Mouse (Mus musculus) forebrain, embryonic 16.5 days (tissue): Measurements from ENCODE around the gene Coch. TPM values are rescaled to one million over a fixed set of nuclear protein-coding genes. Genes with fewer than 3 reads are reported as not detected.
"Not testable (repeated sequence)": the region's sequence is repeated elsewhere in the genome, so short reads cannot be mapped to it uniquely, and the experiment has no call there.

ENCODE experiments used
- ATAC-seq: fragments of 200-750 bp; cut with Nextera tagmentation; 2 replicates; pipeline ENCODE4 v1.8.0; 2017; ENCODE audit warnings: mild to moderate bottlenecking, moderate library complexity
- H3K27ac ChIP-seq: fragments of 300-500 bp; sonication (generic); 2 replicates; pipeline ENCODE4 v1.5.1; 2014; ENCODE audit warnings: low read length, control low read depth
- H3K27me3 ChIP-seq: fragments of 300-500 bp; sonication (generic); replicated peaks from 2 replicates; pipeline ENCODE4 v1.6.1; 2014; ENCODE audit warnings: low read length; ENCODE audit not compliant: control insufficient read depth, insufficient read depth
- H3K36me3 ChIP-seq: fragments of 300-500 bp; sonication (generic); 2 replicates; pipeline ENCODE4 v1.6.1; 2014; ENCODE audit not compliant: control insufficient read depth, insufficient read depth
- H3K4me1 ChIP-seq: fragments of 300-500 bp; sonication (generic); replicated peaks from 2 replicates; pipeline ENCODE4 v1.6.1; 2014; ENCODE audit warnings: low read length; ENCODE audit not compliant: control insufficient read depth, insufficient read depth
- H3K4me2 ChIP-seq: fragments of 300-500 bp; sonication (generic); 2 replicates; pipeline ENCODE4 v1.6.1; 2014; ENCODE audit warnings: mild to moderate bottlenecking, low read length, control low read depth
- H3K4me3 ChIP-seq: fragments of 300-500 bp; sonication (generic); replicated peaks from 2 replicates; pipeline ENCODE4 v1.5.1; 2014; ENCODE audit warnings: mild to moderate bottlenecking, low read length, control low read depth
- H3K9ac ChIP-seq: fragments of 300-500 bp; sonication (generic); replicated peaks from 2 replicates; pipeline ENCODE4 v1.6.1; 2014; ENCODE audit warnings: low read depth, low read length, control low read depth
- H3K9me3 ChIP-seq: fragments of 300-500 bp; sonication (generic); 2 replicates; pipeline ENCODE4 v1.6.1; 2016; ENCODE audit warnings: low read length; ENCODE audit not compliant: control insufficient read depth
- WGBS: fragments of 180-500 bp; shearing (Covaris S2); extraction: QIAGEN DNeasy Blood & Tissue Kit; methylation state at CpG from one replicate; pipeline ENCODE4 v1.1.7; 2014; 5-methylcytosine and 5-hydroxymethylcytosine counted together
- polyA plus RNA-seq: library from polyadenylated mRNA; unstranded; fragments of >200 nt; fragmentation: Nextera tagmentation; extraction: Ambion mirVana; gene quantifications from 2 replicates; pipeline ENCODE4 v1.2.1, GENCODE M21; 2015

The Coch gene
- polyA plus RNA-seq, 1 experiment from 2014 or later: 11.4 TPM

GRCm38 (mm10) chr12:51623366-51623694 is 30.2 kb downstream of the Coch start:
- H3K9me3 ChIP-seq: no peaks in the 10 kb centered on the region
- peak; percentile 59; the same call in 1 of the 2 replicates for ATAC-seq
- H3K27ac ChIP-seq: no peak overlapping the region
- peaks cover 5% of the 10 kb centered on the region; the same call in 1 of the 2 replicates for H3K36me3 ChIP-seq
- H3K4me2 ChIP-seq: no peak overlapping the region
- H3K4me1 ChIP-seq: peaks cover 3% of the 10 kb centered on the region
- no peak overlapping the region for H3K4me3 ChIP-seq
- no peaks in the 10 kb centered on the region for H3K27me3 ChIP-seq
- no peak overlapping the region for H3K9ac ChIP-seq

GRCm38 (mm10) chr12:51633481-51633880 is 40.3 kb downstream of the Coch start:
- WGBS: 83% methylated on average over 4 of the region's 4 CpGs

GRCm38 (mm10) chr12:51636260-51636659 is 43.1 kb downstream of the Coch start:
- no peak overlapping the region for H3K27ac ChIP-seq
- H3K27me3 ChIP-seq: no peaks in the 10 kb centered on the region
- H3K4me2 ChIP-seq: no peak overlapping the region
- H3K4me1 ChIP-seq: no peaks in the 10 kb centered on the region
- no peaks in the 10 kb centered on the region for H3K9me3 ChIP-seq
- ATAC-seq: no peak
- H3K36me3 ChIP-seq: no peaks in the 10 kb centered on the region; the same call in 1 of the 2 replicates
- H3K9ac ChIP-seq: no peak overlapping the region
- WGBS: 93% methylated on average over 2 of the region's 2 CpGs
- no peak overlapping the region for H3K4me3 ChIP-seq

More at GRCm38 (mm10) chr12:51633481-51633880, 40.3 kb downstream of the Coch start:
- no peaks in the 10 kb centered on the region for H3K9me3 ChIP-seq
- H3K9ac ChIP-seq: no peak overlapping the region
- H3K36me3 ChIP-seq: no peaks in the 10 kb centered on the region; the same call in 1 of the 2 replicates
- H3K27ac ChIP-seq: no peak overlapping the region
- no peak overlapping the region for H3K4me2 ChIP-seq
- H3K27me3 ChIP-seq: no peaks in the 10 kb centered on the region
- H3K4me1 ChIP-seq: no peaks in the 10 kb centered on the region
- ATAC-seq: no peak
- H3K4me3 ChIP-seq: no peak overlapping the region

GRCm38 (mm10) chr12:51636689-51637470 is 43.7 kb downstream of the Coch start:
- H3K4me1 ChIP-seq: no peaks in the 10 kb centered on the region
- no peaks in the 10 kb centered on the region for H3K27me3 ChIP-seq
- no peak overlapping the region for H3K27ac ChIP-seq
- ATAC-seq: no peak
- no peaks in the 10 kb centered on the region; the same call in 1 of the 2 replicates for H3K36me3 ChIP-seq
- no peaks in the 10 kb centered on the region for H3K9me3 ChIP-seq
- no peak overlapping the region for H3K9ac ChIP-seq
- 85% methylated on average over 2 of the region's 2 CpGs for WGBS
- no peak overlapping the region for H3K4me2 ChIP-seq
- no peak overlapping the region for H3K4me3 ChIP-seq

- no peak overlapping the region for H3K4me3 ChIP-seq
- ATAC-seq: no peak
- no peaks in the 10 kb centered on the region for H3K4me1 ChIP-seq
- no peaks in the 10 kb centered on the region for H3K36me3 ChIP-seq
- no peaks in the 10 kb centered on the region for H3K9me3 ChIP-seq
- 81% methylated on average over 6 of the region's 6 CpGs for WGBS
- H3K9ac ChIP-seq: no peak overlapping the region
- no peaks in the 10 kb centered on the region for H3K27me3 ChIP-seq
- no peak overlapping the region for H3K4me2 ChIP-seq
- H3K27ac ChIP-seq: no peak overlapping the region
Measured at GRCm38 (mm10) chr12:51641871-51642270, 48.7 kb downstream of the Coch start.

GRCm38 (mm10) chr12:51649401-51649800 is 56.3 kb downstream of the Coch start:
- not testable (repeated sequence) for ATAC-seq, H3K9ac ChIP-seq, H3K4me2 ChIP-seq, H3K36me3 ChIP-seq, H3K27ac ChIP-seq, H3K4me1 ChIP-seq, H3K9me3 ChIP-seq, H3K27me3 ChIP-seq, H3K4me3 ChIP-seq

Other genes with a start within 250 kb of the Coch start
- gene G2e3, start 245.3 kb upstream of the Coch start, polyA plus RNA-seq: 34.1 and 44.0 TPM in 2 replicates
- gene Scfd1, start 215.8 kb upstream of the Coch start, polyA plus RNA-seq: 60.6 and 62.2 TPM in 2 replicates
- 37.7 and 39.4 TPM in 2 replicates for gene Ap4s1, start 97.7 kb downstream of the Coch start, polyA plus RNA-seq
- 42.8 and 44.8 TPM in 2 replicates for gene Strn3, start 98.6 kb downstream of the Coch start, polyA plus RNA-seq
- 39.4 and 41.7 TPM in 2 replicates for gene Hectd1, start 236.2 kb downstream of the Coch start, polyA plus RNA-seq